Mouse (Mus musculus): ENCODE measurements around the gene Elp4.

Gene Elp4

DNA sequence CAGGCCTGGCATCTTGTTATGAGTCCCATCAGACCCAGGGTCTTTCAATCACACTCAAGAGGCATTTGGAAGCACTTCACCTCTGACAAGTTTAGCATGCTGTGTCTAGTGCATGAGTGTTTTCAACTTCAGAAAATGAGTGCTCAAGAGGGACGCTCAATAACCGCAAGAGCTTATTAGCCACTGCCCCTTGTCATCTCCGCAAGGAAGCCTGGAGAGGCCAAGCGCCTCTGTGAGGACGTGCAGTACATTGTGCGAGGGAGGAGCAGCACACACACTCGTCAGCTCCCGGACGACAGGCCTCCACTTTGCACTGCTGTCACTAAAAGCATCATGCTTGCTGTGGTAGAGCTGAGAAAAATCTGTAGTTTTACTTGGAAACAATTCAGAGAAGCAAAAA lies 177.7 kb downstream of the Elp4 start:
- DNase-seq (ENCODE audit: low spot score), result no peak

DNA sequence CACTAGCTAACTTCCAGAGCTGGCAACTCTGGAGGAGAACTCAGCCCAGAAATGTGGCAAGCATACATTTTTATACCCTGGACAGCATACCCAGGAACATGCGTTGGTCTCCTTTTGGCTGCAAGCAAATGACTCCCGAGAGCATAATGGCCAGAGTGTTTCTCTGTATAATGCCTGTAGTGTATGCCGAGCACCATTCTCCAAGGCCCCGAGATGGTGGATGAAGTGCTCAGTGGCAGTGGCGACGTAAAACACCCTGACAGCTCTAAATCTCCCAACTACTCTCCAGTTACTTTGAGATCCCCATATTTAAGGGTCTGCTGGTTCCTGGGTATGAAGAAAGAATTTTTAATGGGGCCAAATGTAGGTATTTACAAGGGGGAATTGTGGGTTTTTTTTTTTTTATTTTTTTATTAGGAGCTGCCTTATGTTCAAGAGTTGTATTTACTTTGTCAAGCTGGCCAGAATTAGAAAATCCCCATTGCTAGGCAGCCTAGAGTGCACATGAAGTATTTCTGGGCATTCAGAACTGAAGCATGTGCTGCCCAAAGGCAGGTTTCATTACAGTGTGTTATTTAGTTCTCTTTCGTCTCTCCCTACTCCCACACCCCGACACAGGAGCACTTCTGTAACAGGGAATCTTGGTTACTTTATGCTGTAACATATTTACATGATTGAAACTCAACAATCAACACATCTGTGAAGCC lies 188.8 kb downstream of the Elp4 start:
- no peak for DNase-seq (ENCODE audit: low spot score)

DNA sequence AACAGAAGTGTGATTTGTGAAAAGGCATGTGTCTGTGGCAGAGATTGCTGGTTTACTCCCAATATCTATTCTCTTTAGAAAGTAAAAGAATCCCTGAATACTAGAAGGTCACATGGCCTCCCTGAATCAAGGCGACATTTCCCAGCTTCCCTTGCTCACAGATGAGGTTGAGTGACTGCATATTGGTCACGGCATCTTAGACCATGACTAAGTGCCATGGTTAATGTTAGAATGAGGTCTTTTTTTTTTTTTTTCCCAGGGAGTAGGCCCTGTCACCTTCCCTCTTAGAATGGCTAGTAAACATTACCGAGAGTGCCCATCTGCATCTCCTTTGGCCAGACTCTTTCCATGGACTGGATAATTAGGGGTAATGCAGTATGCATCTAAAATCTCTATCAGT lies 193.9 kb downstream of the Elp4 start:
- no peak for DNase-seq (ENCODE audit: low spot score)

DNA sequence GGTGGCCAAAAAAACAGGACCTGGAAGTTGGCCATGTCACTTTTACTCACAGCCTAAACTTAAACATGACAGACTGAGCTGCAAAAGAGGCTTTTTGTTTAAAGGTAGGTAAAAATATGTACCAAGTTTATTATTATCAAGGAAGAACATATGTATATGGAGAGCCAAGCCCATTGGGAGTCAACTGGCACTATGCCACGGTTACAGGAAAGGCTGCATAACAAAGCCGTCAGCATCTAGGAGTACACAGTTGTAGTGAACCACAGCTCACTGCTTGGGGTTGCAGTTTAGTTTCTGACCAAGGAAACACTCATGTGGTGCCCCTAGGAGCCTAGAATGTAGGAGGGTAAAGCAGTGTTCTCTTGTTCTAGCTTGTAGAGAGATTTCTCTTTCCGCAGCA lies 195.2 kb downstream of the Elp4 start:
- no peak for DNase-seq (ENCODE audit: low spot score)

DNA sequence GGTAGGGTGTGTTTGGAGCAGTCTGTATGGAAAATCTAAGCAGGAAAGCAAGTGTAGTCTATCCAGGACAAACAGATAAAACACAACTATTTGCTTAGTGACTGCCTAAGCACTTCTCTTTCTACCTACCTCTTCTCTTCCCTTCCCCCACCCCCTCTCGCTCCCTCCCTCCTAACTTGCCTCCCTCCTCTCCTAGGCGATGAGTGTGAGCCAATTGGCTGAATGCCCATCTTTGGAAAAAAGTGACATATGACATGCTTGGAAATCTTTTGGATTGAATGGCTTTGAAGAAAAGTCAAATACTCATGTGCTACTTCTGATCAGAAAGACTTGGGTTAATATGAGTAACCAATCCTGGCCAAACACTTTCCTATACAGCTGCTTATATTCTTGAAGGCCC lies 199.0 kb downstream of the Elp4 start:
- DNase-seq (ENCODE audit: low spot score), result no peak

DNA sequence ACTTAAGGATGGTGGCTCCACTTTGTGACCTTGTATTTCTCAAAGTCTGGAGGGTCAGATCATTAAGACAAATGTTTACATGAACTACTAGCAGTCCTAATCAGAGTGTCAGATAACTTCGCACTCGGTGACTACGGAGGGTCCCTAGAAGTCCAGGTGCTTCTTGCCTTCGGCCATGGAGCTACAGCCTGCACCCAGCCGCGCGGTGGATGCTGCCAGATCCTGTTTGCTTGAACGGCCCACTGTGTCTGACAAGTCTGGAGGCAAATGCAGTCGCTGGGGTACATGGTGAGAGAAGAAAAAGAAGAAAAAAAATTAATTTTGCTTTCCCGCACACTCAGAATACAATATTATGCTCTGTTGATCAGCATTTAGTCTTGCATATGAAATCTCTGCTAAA lies 201.8 kb downstream of the Elp4 start:
- no peak for DNase-seq (ENCODE audit: low spot score)

DNA sequence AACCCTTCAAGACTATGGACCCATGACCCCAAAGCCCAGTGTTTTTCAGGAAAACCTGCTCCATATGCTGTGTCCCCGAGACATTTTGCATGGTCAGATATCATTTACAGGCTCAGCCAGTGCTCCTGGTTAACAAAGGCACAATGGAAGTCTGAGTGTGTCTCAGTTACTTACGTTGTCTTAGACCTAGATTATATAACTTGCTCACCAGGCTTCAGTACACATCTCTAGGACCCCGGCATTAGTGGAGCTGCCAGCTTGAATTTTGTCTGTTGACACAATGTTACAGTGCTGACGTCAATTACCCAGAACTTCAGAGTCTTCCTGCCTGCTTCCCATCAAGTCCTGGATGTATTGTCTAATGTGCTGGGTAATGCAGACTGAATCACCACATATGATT lies 202.6 kb downstream of the Elp4 start:
- no peak for DNase-seq (ENCODE audit: low spot score)

DNA sequence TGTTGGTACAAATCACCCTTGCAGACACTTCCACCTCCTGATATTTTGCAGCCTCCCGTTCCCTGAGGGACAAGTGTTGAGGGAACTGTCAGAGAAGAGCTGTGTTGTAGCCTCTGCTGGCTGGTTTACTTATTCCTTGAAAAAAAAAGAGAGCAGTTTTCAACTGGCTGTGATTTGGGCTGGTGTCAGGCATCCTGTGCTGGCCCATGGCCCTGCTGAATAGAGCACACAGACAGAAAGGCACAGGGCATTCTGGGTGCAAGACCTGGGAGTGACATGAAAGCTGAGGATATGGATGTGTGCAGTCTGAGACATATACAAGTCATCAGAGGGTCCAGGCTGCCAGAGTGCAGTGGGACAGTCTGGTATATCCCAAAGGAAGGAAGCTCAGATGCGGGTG lies 205.7 kb downstream of the Elp4 start:
- no peak for DNase-seq (ENCODE audit: low spot score)

DNA sequence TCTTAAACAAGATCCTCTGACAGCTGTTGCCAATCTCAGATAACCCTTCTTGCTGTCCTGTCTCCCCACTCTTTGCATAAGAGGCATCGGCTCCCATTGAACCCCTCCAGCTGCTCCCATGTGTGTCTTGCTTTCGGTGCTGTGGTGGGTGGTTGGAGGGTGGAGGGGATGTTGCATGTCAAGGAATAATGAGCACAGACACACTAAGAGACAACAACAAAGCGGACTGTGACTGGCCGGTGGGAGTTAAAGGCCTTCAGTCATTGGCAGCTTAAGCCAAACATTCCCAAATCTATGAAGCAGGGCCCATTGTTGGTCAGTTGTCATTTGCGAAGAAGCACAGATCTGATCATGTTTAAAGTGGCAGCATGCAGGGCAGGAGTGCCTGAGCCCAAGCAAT lies 206.6 kb downstream of the Elp4 start:
- DNase-seq (ENCODE audit: low spot score), result no peak

DNA sequence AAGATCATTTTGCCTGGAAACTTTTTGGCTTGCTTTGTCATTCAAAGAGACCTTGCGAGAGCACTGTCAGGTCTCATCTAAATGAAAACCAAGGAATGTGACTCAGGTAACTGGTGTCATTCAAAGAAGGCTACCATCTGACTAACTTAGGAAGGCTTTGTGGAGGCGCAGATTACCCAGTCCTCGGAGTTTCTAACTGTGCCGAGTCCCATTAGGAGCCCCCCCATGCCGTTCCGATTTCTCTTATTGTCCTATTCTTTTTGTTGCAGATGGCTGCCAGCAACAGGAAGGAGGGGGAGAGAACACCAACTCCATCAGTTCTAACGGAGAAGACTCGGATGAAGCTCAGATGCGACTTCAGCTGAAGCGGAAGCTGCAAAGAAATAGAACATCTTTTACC lies 213.1 kb downstream of the Elp4 start:
- DNase-seq (ENCODE audit: low spot score), result no peak

DNA sequence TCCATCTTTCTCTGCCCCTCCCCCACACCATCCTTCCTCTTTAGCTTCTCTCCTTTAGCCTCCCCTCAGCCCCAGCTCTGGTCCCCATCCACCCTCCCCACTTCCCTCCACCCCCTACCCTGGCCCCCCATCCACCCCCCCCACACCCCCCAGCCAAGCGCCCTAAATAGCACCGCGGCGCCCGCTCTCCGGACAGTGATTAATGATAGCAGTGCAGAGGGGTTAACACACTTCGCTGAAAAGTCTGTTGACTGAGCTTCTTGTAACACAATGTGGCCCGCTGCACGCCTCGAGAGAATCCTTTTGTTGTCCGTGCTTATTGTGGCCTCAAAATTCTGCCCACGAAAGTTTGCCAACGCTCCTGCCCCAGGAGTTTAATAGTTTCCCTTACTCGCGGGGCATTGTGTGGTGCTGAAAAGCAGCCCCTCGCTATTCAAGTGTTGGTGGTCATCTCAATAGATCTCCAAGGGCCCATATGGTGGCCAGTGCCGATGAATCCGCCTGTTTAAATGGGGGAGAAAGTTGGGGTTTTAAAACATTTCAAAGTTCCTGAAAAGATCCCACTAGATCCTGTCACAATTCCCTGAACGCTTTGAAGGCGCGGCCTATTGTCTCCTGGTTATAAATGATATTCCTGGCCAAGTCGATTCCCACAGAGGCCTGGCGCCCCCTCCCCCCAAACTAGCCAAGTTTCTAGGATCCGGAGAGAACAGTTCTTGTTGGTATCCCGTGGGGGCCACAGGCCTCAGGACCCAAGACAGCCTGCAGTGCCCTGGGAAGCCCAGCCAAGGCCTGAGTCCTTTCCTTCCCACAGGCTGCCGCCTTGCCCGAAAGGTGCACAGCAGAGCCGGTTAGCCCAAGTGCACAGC lies 214.4 kb downstream of the Elp4 start:
- no peak for DNase-seq (ENCODE audit: low spot score)

DNA sequence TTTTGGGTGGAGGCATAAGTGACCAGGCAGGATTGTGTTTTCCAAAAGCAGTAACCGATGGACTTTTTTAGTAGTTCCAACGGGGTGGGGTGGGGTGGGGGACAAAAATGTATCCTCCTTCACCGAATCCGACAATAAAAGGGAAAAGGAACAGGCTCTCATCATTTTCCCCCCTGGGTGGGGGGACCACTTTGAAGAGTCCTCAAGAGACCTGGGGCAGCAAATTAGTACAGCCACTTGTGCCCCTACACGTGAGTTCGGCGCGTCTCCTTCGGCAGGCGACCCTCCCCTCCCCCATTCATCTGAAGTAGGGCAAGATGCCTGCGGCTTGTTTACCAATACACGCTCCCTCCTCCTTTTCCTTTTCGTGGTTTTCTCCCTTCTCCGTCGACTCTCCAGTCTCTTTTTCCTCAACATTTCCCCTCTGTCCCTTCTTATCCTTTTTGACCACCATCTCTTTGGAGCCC lies 215.0 kb downstream of the Elp4 start:
- no peak for DNase-seq (ENCODE audit: low spot score)

DNA sequence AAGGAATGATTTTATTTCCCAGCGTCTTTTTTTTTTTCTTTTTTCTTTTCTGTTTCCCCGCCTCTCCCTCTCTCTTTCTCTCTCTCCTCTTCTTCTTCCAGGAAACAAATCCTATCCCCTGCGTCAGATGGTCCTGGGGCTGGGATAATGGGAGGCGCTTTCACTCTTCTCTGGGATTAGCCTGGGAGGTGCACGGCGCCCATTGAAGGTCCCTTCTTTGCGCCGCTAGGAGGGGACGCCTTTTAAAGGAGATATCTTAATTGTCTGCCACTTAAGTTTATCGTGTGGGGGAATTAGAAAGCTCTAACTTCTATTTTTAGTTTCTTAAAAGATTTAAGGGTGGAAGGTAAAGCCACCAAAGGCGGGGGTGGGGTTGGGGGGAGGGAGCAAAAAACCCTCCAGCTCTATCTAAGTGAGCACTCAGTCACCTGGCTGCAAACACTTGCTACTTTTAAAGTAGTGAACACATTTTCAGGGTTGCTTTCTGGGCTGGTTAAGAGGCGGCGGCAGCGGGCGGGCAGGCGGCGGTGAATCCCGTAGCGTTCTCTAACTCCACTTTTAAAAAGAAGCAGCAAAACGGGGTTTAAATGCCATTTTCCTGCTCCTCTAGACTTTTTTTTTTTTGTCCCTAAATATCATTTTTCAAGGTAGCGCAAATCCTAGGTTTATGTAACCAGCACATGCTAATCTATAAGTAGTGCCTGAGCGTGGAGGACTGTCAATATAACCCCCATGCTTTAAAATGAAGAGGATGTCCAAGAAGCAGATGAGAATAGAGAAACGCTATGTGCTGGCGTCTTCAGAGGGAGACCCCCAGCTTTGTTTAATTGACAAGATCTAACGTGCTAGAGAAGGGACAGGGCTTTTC lies 215.7 kb downstream of the Elp4 start:
- DNase-seq (ENCODE audit: low spot score), result no peak

DNA sequence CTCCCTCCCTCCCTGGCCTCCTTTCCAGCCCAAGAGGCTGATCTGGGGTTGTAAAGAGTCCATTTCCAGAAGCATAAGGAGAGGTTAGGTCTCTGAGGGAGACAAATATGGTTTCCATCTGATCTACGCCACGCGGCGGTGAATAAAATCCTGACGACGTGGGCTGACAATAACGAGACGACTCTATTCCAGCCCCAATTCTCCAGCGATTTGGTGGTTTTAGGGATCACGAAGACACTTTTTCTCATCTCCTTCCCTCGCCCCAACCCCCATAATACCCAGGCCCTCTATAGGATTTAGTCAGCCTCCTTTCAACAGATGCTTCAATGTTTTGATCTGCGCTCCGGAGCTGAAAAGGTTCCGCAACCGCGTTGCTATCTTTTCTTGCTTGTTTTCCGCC lies 216.4 kb downstream of the Elp4 start:
- no peak for DNase-seq (ENCODE audit: low spot score)

DNA sequence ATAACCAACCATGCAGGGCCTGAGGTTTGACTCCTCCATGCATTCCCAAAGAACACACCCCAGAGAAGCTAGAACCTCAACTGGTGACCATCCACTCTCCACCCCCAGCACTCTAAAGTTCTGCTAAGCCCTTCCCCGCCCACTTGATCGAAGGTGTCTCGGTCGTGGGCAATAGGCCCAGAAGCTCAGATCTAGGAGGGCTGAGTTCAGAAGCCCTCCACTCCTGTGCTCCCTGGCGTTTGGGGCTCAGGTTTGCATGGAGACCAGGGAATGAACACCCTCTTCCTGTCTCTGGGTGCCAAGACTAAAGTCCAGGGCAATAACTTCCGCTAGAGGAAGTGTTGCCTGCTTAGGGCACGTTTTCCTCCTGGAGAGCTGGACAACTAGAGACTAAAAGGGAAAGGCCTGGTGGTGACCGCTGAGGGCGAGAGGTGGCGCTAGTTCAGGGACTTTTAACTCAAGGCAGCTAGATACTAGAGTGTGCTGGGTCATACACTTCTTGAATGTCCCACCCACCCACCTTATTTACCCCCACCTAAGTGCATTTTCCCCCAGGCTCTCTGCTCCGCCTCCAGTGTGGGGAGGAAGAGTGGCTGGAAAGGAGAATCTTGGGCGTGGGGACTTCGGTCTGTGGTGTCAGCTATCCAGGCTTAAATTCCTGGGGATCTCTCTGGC lies 216.9 kb downstream of the Elp4 start:
- DNase-seq (ENCODE audit: low spot score), result no peak

DNA sequence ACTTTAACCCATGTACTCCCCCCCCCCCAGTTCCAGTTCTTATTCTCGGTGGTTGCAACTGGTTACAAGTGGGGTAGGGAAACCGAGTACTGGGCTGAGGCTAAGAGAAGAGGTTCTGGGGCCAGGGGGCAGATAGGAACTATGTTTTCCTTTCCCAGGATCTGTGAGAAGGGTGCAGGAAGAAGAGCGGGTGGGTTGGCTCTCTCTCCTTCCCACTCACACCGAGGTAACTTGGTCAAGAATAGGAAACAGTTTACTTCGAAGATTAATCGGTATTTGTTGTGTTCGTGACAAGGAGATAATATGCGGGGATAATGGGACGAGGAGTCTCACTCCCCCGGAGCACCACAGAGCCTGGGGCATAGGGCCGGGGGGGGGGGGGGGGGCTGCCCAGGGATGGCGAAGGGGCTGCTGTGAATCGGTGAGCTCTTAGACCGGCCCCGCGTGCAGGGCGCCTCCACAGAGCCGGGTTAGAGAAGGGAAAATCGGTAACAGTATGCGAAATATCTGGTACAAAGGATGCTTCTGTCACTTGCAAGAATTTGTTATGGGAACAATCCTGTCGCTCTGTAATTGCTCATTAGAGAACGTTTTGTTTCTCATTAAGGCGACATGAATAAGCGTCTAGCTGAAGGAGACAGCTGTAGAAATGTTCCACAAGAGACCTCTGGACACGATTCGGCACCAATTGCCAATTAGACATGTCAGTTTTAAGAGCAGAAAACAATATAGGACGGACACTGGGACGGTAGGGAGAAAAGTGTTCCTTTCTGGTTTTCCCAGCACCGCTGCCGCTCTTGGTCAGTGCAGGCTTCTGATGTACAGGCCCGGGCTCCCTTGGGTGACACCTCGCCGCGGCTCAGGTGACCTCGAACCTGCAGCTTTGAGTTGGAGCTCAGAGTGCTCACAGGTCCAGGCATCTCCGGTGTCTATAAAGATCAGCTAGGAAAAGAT lies 217.7 kb downstream of the Elp4 start:
- no peak for DNase-seq (ENCODE audit: low spot score)

DNA sequence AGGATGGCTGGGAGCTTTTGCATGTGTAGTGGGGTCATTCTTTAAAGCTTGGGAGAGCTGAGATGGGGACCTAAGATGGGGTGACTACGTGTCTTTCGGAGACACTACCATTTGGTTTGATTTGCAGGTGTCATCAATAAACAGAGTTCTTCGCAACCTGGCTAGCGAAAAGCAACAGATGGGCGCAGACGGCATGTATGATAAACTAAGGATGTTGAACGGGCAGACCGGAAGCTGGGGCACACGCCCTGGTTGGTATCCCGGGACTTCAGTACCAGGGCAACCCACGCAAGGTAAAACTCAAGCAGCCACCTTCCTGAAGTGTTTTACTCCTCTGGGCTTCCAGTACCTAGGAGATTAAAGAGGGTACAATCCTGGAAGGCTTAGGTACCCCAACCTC lies 218.7 kb downstream of the Elp4 start:
- DNase-seq (ENCODE audit: low spot score), result no peak

DNA sequence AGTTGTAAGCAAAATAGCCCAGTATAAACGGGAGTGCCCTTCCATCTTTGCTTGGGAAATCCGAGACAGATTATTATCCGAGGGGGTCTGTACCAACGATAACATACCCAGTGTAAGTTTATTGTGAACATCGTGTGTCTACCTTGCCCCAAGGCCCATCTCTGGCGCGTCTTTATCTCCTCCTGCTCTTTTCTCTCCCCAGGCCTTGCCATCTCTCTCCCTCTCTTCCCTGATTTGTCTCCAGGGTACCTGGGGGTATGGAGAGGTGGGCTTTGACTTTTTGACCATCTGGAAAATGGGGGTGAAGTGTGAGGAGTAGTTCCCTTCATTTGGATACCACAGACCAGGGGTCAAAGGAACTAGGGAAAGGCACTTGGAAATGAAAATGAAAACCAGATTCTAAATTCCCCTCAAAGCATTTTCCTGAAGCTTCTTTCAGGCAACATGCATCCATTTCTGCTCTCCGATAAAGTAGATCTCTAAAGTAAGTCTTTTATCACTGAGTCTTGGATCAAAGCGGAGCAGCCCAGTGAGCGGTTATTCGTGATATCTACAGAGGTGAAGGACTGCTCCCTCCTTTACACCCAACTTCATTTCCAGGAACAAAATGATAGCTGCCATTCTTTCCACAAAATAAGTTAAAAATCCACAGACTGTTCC lies 219.2 kb downstream of the Elp4 start:
- no peak for DNase-seq (ENCODE audit: low spot score)

DNA sequence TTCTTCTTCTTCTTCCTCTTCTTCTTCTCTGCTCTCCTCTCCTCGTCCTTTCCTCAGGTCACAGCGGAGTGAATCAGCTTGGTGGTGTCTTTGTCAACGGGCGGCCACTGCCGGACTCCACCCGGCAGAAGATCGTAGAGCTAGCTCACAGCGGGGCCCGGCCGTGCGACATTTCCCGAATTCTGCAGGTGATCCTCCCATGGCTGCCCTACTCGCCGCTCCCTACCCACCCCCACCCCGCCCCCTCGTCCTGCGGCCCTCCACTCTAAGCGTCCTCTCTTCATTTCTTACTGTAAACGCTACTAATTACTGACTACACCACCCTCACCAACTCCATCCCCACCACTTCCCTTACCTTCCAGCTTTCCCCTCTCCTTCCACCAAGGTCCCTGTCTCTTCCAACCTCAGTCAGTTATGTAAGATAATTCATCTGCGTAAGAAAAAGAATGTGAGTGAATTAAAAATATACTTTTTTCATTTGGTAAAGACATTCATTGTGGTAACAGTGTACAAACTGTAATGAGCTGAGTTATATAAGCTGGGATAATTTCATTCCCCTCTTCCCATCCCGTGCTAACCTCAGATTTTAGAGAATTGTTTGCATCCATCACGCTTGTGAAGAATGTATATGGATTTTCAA lies 220.5 kb downstream of the Elp4 start:
- no peak for DNase-seq (ENCODE audit: low spot score)

Data from c-Kit-positive CD71-positive TER-119-positive erythroid progenitor cells, embryonic 14.5 days (primary cell).